Mouse (Mus musculus) neural tube, postnatal 0 days (tissue): ENCODE results near the gene Gm20837. TPM values are rescaled to one million over a fixed set of nuclear protein-coding genes. Genes with fewer than 3 reads are reported as not detected.

ENCODE experiments used
- polyA plus RNA-seq: library from polyadenylated mRNA; unstranded; fragments of >200 nt; fragmentation: Nextera tagmentation; extraction: Ambion mirVana; gene quantifications from 2 replicates; pipeline ENCODE4 v1.2.1, GENCODE M21; 2015

Gm20837 gene
- not detected in 2 replicates for polyA plus RNA-seq

GRCm38 (mm10) chrY:90400948-90401347 is at the start of gene Gm20837:
TSS of gene Gm20837 (plus strand) at chrY:90401248.

